9 mouse cellular contexts compared by ENCODE assay signal in genomic region chr13:107094976-107095716, GRCm38 (mm10).
DNase-seq lines count a peak whose midpoint lies in the region; ATAC-seq lines count a peak whose summit lies in the region.
"Had no signal": no experiment of that assay in that cellular context is flagged by ENCODE, and none has a peak within 500 bp of the region (broad histone marks: within the 10 kb centered on the region; RNA-seq: fewer than 3 reads in every experiment).

No protein-coding gene starts in this region.

- H3K27ac ChIP-seq in lung, embryonic 16.5 days (ENCODE audit: low read length) = no peak overlapping the region; the same call in 1 of the 2 replicates
- peak overlapping the region; percentile 92 to 95 for H3K27ac ChIP-seq in heart, embryonic 14.5 days (replicated peaks in 1 of 2; ENCODE audit: control insufficient read depth in 1 of 2, insufficient read depth in 1 of 2, low read depth in 2 of 2, low read length in 2 of 2)
- H3K27ac ChIP-seq in liver, embryonic 16.5 days (ENCODE audit: low read length) = 0 out of 2 replicates have a peak overlapping the region, but pooled peaks have one; percentile 4
- H3K27ac ChIP-seq in midbrain, embryonic 13.5 days = no peak overlapping the region

- no peaks in the 10 kb centered on the region for H3K36me3 ChIP-seq in lung, embryonic 16.5 days (ENCODE audit: control insufficient read depth, insufficient read depth, low read length)
- no peaks in the 10 kb centered on the region for H3K36me3 ChIP-seq in heart, embryonic 14.5 days (ENCODE audit: control insufficient read depth, insufficient read depth, low read length)
- H3K36me3 ChIP-seq in liver, embryonic 16.5 days (ENCODE audit: control insufficient read depth, insufficient read depth) = no peaks in the 10 kb centered on the region
- no peaks in the 10 kb centered on the region for H3K36me3 ChIP-seq in midbrain, embryonic 13.5 days

- H3K27me3 ChIP-seq in lung, embryonic 16.5 days (ENCODE audit: control insufficient read depth, insufficient read depth, low read depth, low read length) = no peaks in the 10 kb centered on the region
- H3K27me3 ChIP-seq in heart, embryonic 14.5 days (ENCODE audit: control insufficient read depth, insufficient read depth, low read length) = no peaks in the 10 kb centered on the region
- H3K27me3 ChIP-seq in liver, embryonic 16.5 days (ENCODE audit: control insufficient read depth, insufficient read depth, low read depth, low read length) = no peaks in the 10 kb centered on the region
- H3K27me3 ChIP-seq in midbrain, embryonic 13.5 days = no peaks in the 10 kb centered on the region

- 61% methylated on average over 11 of the region's 11 CpGs for WGBS in lung, embryonic 16.5 days
- WGBS in heart, embryonic 14.5 days = 20% methylated on average over 11 of the region's 11 CpGs
- 17% methylated on average over 11 of the region's 11 CpGs for WGBS in liver, embryonic 16.5 days (ENCODE audit: insufficient replicate concordance)
- WGBS in midbrain, embryonic 13.5 days = 85% methylated on average over 11 of the region's 11 CpGs

- no peak; the same call in 1 of the 2 replicates for ATAC-seq in lung, embryonic 16.5 days (ENCODE audit: low read depth)
- peak; percentile 72 for ATAC-seq in heart, embryonic 14.5 days (ENCODE audit: insufficient number of reproducible peaks, insufficient read depth, low FRiP score, low read depth)
- ATAC-seq in liver, embryonic 16.5 days (ENCODE audit: low read depth) = no peak
- ATAC-seq in midbrain, embryonic 13.5 days = no peak
- ATAC-seq in erythroid progenitor cell, adult 5-6 weeks (replicated peaks; ENCODE audit: low FRiP score, poor library complexity, severe bottlenecking) = no peak
- ATAC-seq: intestine, embryonic 16.5 days had no signal

- DNase-seq in lung, postnatal 14 days = no peak
- no peak for DNase-seq in testis, postnatal 14 days (ENCODE audit: low spot score)
- DNase-seq in adipocyte (ENCODE audit: low spot score) = no peak

- H3K9me3 ChIP-seq in lung, embryonic 16.5 days (ENCODE audit: control insufficient read depth, low read length) = no peaks in the 10 kb centered on the region
- no peaks in the 10 kb centered on the region for H3K9me3 ChIP-seq in heart, embryonic 14.5 days (ENCODE audit: control insufficient read depth, low read length)
- no peaks in the 10 kb centered on the region for H3K9me3 ChIP-seq in liver, embryonic 16.5 days (replicated peaks; ENCODE audit: control insufficient read depth, low read length)
- H3K9me3 ChIP-seq in midbrain, embryonic 13.5 days = no peaks in the 10 kb centered on the region

- no peaks in the 10 kb centered on the region; the same call in 1 of the 2 replicates for H3K4me1 ChIP-seq in lung, embryonic 16.5 days (replicated peaks; ENCODE audit: control insufficient read depth, insufficient read depth, low read length)
- H3K4me1 ChIP-seq in heart, embryonic 14.5 days (ENCODE audit: control insufficient read depth in 2 of 2, insufficient read depth in 2 of 2, low read length in 2 of 2) = peaks cover 12 to 21% of the 10 kb centered on the region in 2 experiments
- peaks cover 55% of the 10 kb centered on the region for H3K4me1 ChIP-seq in liver, embryonic 16.5 days (ENCODE audit: control insufficient read depth, low read depth, low read length)
- no peaks in the 10 kb centered on the region for H3K4me1 ChIP-seq in midbrain, embryonic 13.5 days (replicated peaks)

- H3K4me3 ChIP-seq in lung, embryonic 16.5 days (ENCODE audit: low read length) = no peak overlapping the region
- 0 out of 4 replicates have a peak overlapping the region, but pooled peaks of 1 of the 2 experiments have one; percentile 9 for H3K4me3 ChIP-seq in heart, embryonic 14.5 days (ENCODE audit: control insufficient read depth in 1 of 2, insufficient read depth in 1 of 2, low read depth in 1 of 2, low read length in 2 of 2)
- H3K4me3 ChIP-seq in liver, embryonic 16.5 days (ENCODE audit: low read depth, low read length) = peak overlapping the region; percentile 4; the same call in 1 of the 2 replicates
- H3K4me3 ChIP-seq in midbrain, embryonic 13.5 days (replicated peaks) = no peak overlapping the region

- 0 out of 2 replicates have a peak overlapping the region, but pooled peaks have one; percentile 0 for H3K4me2 ChIP-seq in lung, embryonic 16.5 days (ENCODE audit: low read depth, low read length)
- peak overlapping the region; percentile 53 for H3K4me2 ChIP-seq in heart, embryonic 14.5 days (ENCODE audit: low read length)
- H3K4me2 ChIP-seq in liver, embryonic 16.5 days (ENCODE audit: low read depth, low read length) = peak overlapping the region; percentile 33
- H3K4me2 ChIP-seq in midbrain, embryonic 13.5 days (replicated peaks) = no peak overlapping the region

- no peak overlapping the region for H3K9ac ChIP-seq in lung, embryonic 16.5 days (ENCODE audit: low read length)
- H3K9ac ChIP-seq in heart, embryonic 14.5 days (ENCODE audit: low read length) = peak overlapping the region; percentile 44
- peak overlapping the region; percentile 26 for H3K9ac ChIP-seq in liver, embryonic 16.5 days (ENCODE audit: low read depth, low read length)
- no peak overlapping the region for H3K9ac ChIP-seq in midbrain, embryonic 13.5 days (replicated peaks)

Comparison
In these comparisons a context has a peak if more than half of its experiments do, and no peak if none do; other contexts are left out.
1. H3K27ac ChIP-seq: peak in heart, embryonic 14.5 days (2 of 2) and liver, embryonic 16.5 days (single experiment); none in lung, embryonic 16.5 days (single experiment) and midbrain, embryonic 13.5 days (single experiment).
2. H3K9ac ChIP-seq: peak in heart, embryonic 14.5 days (single experiment) and liver, embryonic 16.5 days (single experiment); none in lung, embryonic 16.5 days (single experiment) and midbrain, embryonic 13.5 days (single experiment).